Mouse (Mus musculus) hindbrain, postnatal 0 days (tissue): ENCODE measurements around the gene Gstm3. TPM values are rescaled to one million over a fixed set of nuclear protein-coding genes. Genes with fewer than 3 reads are reported as not detected.
"Not testable (repeated sequence)": the region's sequence is repeated elsewhere in the genome, so short reads cannot be mapped to it uniquely, and the experiment has no call there.

Experiments used
- ATAC-seq: fragments of 200-750 bp; cut with Nextera tagmentation; 2 replicates; pipeline ENCODE4 v1.8.0; 2017; ENCODE audit warnings: mild to moderate bottlenecking, moderate TSS enrichment, moderate library complexity
- DNase-seq: peaks from one replicate; pipeline ENCODE4 v3.0.0-alpha.2; 2015; ENCODE audit warnings: low spot score
- H3K27ac ChIP-seq: fragments of 300-500 bp; sonication (generic); 2 replicates; pipeline ENCODE4 v1.5.1; 2014; ENCODE audit warnings: mild to moderate bottlenecking
- H3K27me3 ChIP-seq: fragments of 300-500 bp; sonication (generic); 2 replicates; pipeline ENCODE4 v1.6.1; 2014; ENCODE audit warnings: low read length, mixed read lengths; ENCODE audit not compliant: insufficient read depth
- H3K36me3 ChIP-seq: fragments of 300-500 bp; sonication (generic); 2 replicates; pipeline ENCODE4 v1.6.1; 2014; ENCODE audit warnings: low read length, mixed read lengths; ENCODE audit not compliant: insufficient read depth
- H3K4me1 ChIP-seq: fragments of 300-500 bp; sonication (generic); 2 replicates; pipeline ENCODE4 v1.6.1; 2014; ENCODE audit warnings: antibody characterized with exemption, low read length, mixed read lengths; ENCODE audit not compliant: insufficient read depth
- H3K4me2 ChIP-seq: fragments of 300-500 bp; sonication (generic); 2 replicates; pipeline ENCODE4 v1.6.1; 2014; ENCODE audit warnings: low read depth, mild to moderate bottlenecking, low read length, moderate library complexity, mixed read lengths
- H3K4me3 ChIP-seq: fragments of 300-500 bp; sonication (generic); 2 replicates; pipeline ENCODE4 v1.5.1; 2014; ENCODE audit warnings: low read length
- H3K9ac ChIP-seq: fragments of 300-500 bp; sonication (generic); replicated peaks from 2 replicates; pipeline ENCODE4 v1.6.1; 2014; ENCODE audit warnings: mild to moderate bottlenecking, low read length, moderate library complexity, mixed read lengths
- H3K9me3 ChIP-seq: fragments of 300-500 bp; sonication (generic); 2 replicates; pipeline ENCODE4 v1.6.1; 2016; ENCODE audit warnings: low read length, mixed read lengths
- CTCF ChIP-seq: IDR thresholded peaks from 2 replicates; pipeline ENCODE4 v1.5.1; 2016; ENCODE audit warnings: antibody characterized with exemption, control low read depth, low read depth
- WGBS: fragments of 180-500 bp; shearing (Covaris S2); extraction: QIAGEN DNeasy Blood & Tissue Kit; methylation state at CpG from one replicate; pipeline ENCODE4 v1.1.7; 2014; 5-methylcytosine and 5-hydroxymethylcytosine counted together
- polyA plus RNA-seq: library from polyadenylated mRNA; unstranded; fragments of >200 nt; fragmentation: Nextera tagmentation; extraction: Ambion mirVana; gene quantifications from 2 replicates; pipeline ENCODE4 v1.2.1, GENCODE M21; 2015
- total RNA-seq: library from RNA; depleted of rRNA; stranded (reverse); fragments of >200 nt; gene quantifications from 2 replicates; pipeline ENCODE4 v1.2.3, GENCODE M21; 2014

Gstm3 gene
- total and polyA plus RNA-seq, 2 experiments from 2014 or later: 0.15 TPM; not detected in 1

GRCm38 (mm10) chr3:107986041-107986562 lies 17.0 kb upstream of the Gstm3 start, which contains the start of gene Gstm2:
Gstm2 (minus strand) TSS chr3:107986453.
- H3K4me3 ChIP-seq: no peak within 1 kb of the TSS
- H3K27ac ChIP-seq: no peak within 1 kb of the TSS
- H3K36me3 ChIP-seq: no peaks in the 10 kb centered on the region
- no peak for DNase-seq
- no peaks in the 10 kb centered on the region for H3K27me3 ChIP-seq
- H3K4me2 ChIP-seq: no peak within 1 kb of the TSS
- TF ChIP-seq CTCF: no peak
- no peaks in the 10 kb centered on the region for H3K4me1 ChIP-seq
- H3K9me3 ChIP-seq: no peaks in the 10 kb centered on the region
- 58% methylated on average over 8 of the region's 8 CpGs for WGBS
- no peak within 1 kb of the TSS for H3K9ac ChIP-seq
- ATAC-seq: no peak

- not testable (repeated sequence) for H3K4me3 ChIP-seq, H3K4me2 ChIP-seq, H3K4me1 ChIP-seq, DNase-seq, ATAC-seq, H3K27ac ChIP-seq, H3K36me3 ChIP-seq, H3K9me3 ChIP-seq, H3K9ac ChIP-seq, H3K27me3 ChIP-seq
- WGBS: 100% methylated on average over 2 of the region's 2 CpGs
Measured at GRCm38 (mm10) chr3:107985141-107985540, 16.1 kb upstream of the Gstm3 start.

DNA sequence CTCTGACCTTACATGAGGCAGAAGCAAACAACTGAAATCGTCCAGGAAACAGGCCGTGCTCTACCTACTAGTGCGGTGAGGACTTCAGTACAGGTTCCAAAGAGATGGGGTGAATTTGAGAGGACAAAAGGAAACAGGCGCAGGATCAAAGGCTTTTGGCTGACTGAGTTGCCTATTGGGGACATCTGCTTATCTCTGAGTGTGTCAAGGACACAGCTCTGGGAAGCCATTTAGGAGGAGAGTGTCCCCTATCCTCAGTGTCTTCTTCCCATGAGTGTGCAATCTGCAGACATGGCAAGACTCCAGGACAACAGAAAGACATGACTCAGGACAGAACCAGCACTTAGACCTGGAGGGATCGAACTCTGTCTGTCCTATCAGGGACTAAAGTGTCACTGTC lies 15.4 kb upstream of the Gstm3 start:
- no peak for DNase-seq
- no peak for TF ChIP-seq CTCF
- no peak overlapping the region for H3K9ac ChIP-seq
- no peaks in the 10 kb centered on the region for H3K9me3 ChIP-seq
- no peaks in the 10 kb centered on the region for H3K36me3 ChIP-seq
- no peak overlapping the region for H3K27ac ChIP-seq
- H3K4me1 ChIP-seq: no peaks in the 10 kb centered on the region
- no peak overlapping the region for H3K4me3 ChIP-seq
- no peak for ATAC-seq
- no peak overlapping the region for H3K4me2 ChIP-seq
- no peaks in the 10 kb centered on the region for H3K27me3 ChIP-seq
- 78% methylated on average over 5 of the region's 5 CpGs for WGBS

DNA sequence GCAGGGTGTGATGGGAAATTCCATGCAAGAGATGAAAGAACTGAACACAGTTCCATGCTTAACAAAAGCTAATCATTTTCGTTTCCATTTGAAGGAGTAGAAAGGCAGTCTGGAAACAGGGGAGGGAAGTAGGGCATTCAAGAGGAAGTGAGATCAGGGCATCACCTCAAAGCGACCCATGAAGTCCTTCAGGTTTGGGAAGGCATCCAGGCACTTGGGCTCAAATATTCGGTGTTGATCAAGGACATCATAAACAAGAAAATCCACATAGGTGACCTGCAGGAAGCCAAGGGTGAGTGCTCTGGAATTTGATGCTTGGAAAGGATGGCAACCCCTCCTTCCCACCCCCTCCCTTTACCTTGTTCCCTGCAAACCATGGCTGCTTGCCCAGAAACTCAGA lies 14.7 kb upstream of the Gstm3 start:
- DNase-seq (no peak), ATAC-seq (no peak)
- no peaks in the 10 kb centered on the region for H3K9me3 ChIP-seq
- H3K27ac ChIP-seq: no peak overlapping the region
- H3K36me3 ChIP-seq: no peaks in the 10 kb centered on the region
- no peak overlapping the region for H3K9ac ChIP-seq
- TF ChIP-seq CTCF: no peak
- WGBS: 71% methylated on average over 3 of the region's 3 CpGs
- H3K4me2 ChIP-seq: no peak overlapping the region
- H3K4me3 ChIP-seq: no peak overlapping the region
- H3K27me3 ChIP-seq: no peaks in the 10 kb centered on the region
- no peaks in the 10 kb centered on the region for H3K4me1 ChIP-seq

GRCm38 (mm10) chr3:107982726-107983125 lies 13.6 kb upstream of the Gstm3 start:
- no peak for ATAC-seq
- Histone ChIP-seq H3K4me2 (no peak overlapping the region), H3K4me1 (no peaks in the 10 kb centered on the region), H3K4me3 (no peak overlapping the region), H3K36me3 (no peaks in the 10 kb centered on the region), H3K9me3 (no peaks in the 10 kb centered on the region), H3K27me3 (no peaks in the 10 kb centered on the region), H3K9ac (no peak overlapping the region), H3K27ac (no peak overlapping the region)
- no peak for TF ChIP-seq CTCF
- 70% methylated on average over 6 of the region's 6 CpGs for WGBS
- DNase-seq: no peak

- H3K36me3 ChIP-seq: no peaks in the 10 kb centered on the region
Measured at GRCm38 (mm10) chr3:107981261-107981660, 12.2 kb upstream of the Gstm3 start.

GRCm38 (mm10) chr3:107977691-107978090 lies 8.6 kb upstream of the Gstm3 start:
- Histone ChIP-seq H3K4me2 (no peak overlapping the region), H3K9ac (no peak overlapping the region), H3K4me3 (no peak overlapping the region), H3K36me3 (no peaks in the 10 kb centered on the region), H3K27ac (no peak overlapping the region), H3K4me1 (no peaks in the 10 kb centered on the region), H3K27me3 (no peaks in the 10 kb centered on the region), H3K9me3 (no peaks in the 10 kb centered on the region)
- DNase-seq (no peak), ATAC-seq (no peak)
- 90% methylated on average over 3 of the region's 3 CpGs for WGBS
- TF ChIP-seq CTCF: no peak

More at GRCm38 (mm10) chr3:107981261-107981660, 12.2 kb upstream of the Gstm3 start:
- Histone ChIP-seq H3K27ac (no peak overlapping the region), H3K9me3 (no peaks in the 10 kb centered on the region), H3K4me1 (no peaks in the 10 kb centered on the region), H3K9ac (no peak overlapping the region), H3K4me2 (no peak overlapping the region), H3K27me3 (no peaks in the 10 kb centered on the region), H3K4me3 (no peak overlapping the region)
- DNase-seq (peak; percentile 16), ATAC-seq (peak; percentile 56; the same call in 1 of the 2 replicates)
- 63% methylated on average over 3 of the region's 3 CpGs for WGBS
- peak; percentile 27 for TF ChIP-seq CTCF
